Mouse (Mus musculus) neural tube, embryonic 15.5 days (tissue): ENCODE measurements at regions not wholly inside any gene's neighbourhood (a gene's known extent, or its start where the extent isn't known, plus 50 kb on each side); places are given as distances from the start of the nearest gene placed in this dataset.

Experiments used
- ATAC-seq: fragments of 200-750 bp; cut with Nextera tagmentation; 2 replicates; pipeline ENCODE4 v1.8.0; 2017; ENCODE audit warnings: mild to moderate bottlenecking, moderate TSS enrichment, moderate library complexity; ENCODE audit not compliant: low FRiP score
- H3K27ac ChIP-seq: fragments of 300-500 bp; sonication (generic); replicated peaks from 2 replicates; pipeline ENCODE4 v1.5.1; 2015; ENCODE audit warnings: mild to moderate bottlenecking, inconsistent platforms
- H3K27me3 ChIP-seq: fragments of 300-500 bp; sonication (generic); replicated peaks from 2 replicates; pipeline ENCODE4 v1.6.1; 2015; ENCODE audit warnings: inconsistent platforms
- H3K36me3 ChIP-seq: fragments of 300-500 bp; sonication (generic); 2 replicates; pipeline ENCODE4 v1.6.1; 2015; ENCODE audit warnings: inconsistent platforms
- H3K4me1 ChIP-seq: fragments of 300-500 bp; sonication (generic); 2 replicates; pipeline ENCODE4 v1.6.1; 2015; ENCODE audit warnings: inconsistent platforms
- H3K4me2 ChIP-seq: fragments of 300-500 bp; sonication (generic); 2 replicates; pipeline ENCODE4 v1.6.1; 2015; ENCODE audit warnings: inconsistent platforms, mild to moderate bottlenecking, moderate library complexity
- H3K4me3 ChIP-seq: fragments of 300-500 bp; sonication (generic); replicated peaks from 2 replicates; pipeline ENCODE4 v1.5.1; 2015; ENCODE audit warnings: mild to moderate bottlenecking, inconsistent platforms
- H3K9ac ChIP-seq: fragments of 300-500 bp; sonication (generic); replicated peaks from 2 replicates; pipeline ENCODE4 v1.6.1; 2015; ENCODE audit warnings: mild to moderate bottlenecking, inconsistent platforms
- H3K9me3 ChIP-seq: fragments of 300-500 bp; sonication (generic); replicated peaks from 2 replicates; pipeline ENCODE4 v1.6.1; 2016; ENCODE audit warnings: inconsistent platforms
- WGBS: fragments of 180-500 bp; shearing (Covaris S2); methylation state at CpG from one replicate; pipeline ENCODE4 v1.1.7; 2015; ENCODE audit warnings: mixed read lengths; 5-methylcytosine and 5-hydroxymethylcytosine counted together

- Histone ChIP-seq H3K27ac (no peak overlapping the region), H3K36me3 (no peaks in the 10 kb centered on the region), H3K9ac (no peak overlapping the region), H3K4me2 (no peak overlapping the region), H3K27me3 (no peaks in the 10 kb centered on the region), H3K9me3 (no peaks in the 10 kb centered on the region), H3K4me1 (no peaks in the 10 kb centered on the region), H3K4me3 (no peak overlapping the region)
- WGBS = 23% methylated on average over 2 of the region's 2 CpGs
- no peak for ATAC-seq
Measured at GRCm38 (mm10) chr2:11853210-11853973, 75.7 kb downstream of the Ankrd16 start.

GRCm38 (mm10) chr2:11869983-11870382 lies 92.3 kb downstream of the Ankrd16 start:
- Histone ChIP-seq H3K4me2 (no peak overlapping the region), H3K27me3 (no peaks in the 10 kb centered on the region), H3K9ac (no peak overlapping the region), H3K9me3 (no peaks in the 10 kb centered on the region), H3K36me3 (no peaks in the 10 kb centered on the region), H3K27ac (no peak overlapping the region), H3K4me3 (no peak overlapping the region), H3K4me1 (no peaks in the 10 kb centered on the region)
- 46% methylated on average over 2 of the region's 2 CpGs for WGBS
- peak; percentile 69; the same call in 1 of the 2 replicates for ATAC-seq

- H3K9me3 ChIP-seq = no peaks in the 10 kb centered on the region
- H3K27ac ChIP-seq = no peak overlapping the region
- no peaks in the 10 kb centered on the region for H3K36me3 ChIP-seq
- H3K4me1 ChIP-seq = no peaks in the 10 kb centered on the region
- no peak overlapping the region for H3K4me3 ChIP-seq
- H3K9ac ChIP-seq = no peak overlapping the region
- ATAC-seq = no peak
- no peak overlapping the region for H3K4me2 ChIP-seq
- H3K27me3 ChIP-seq = no peaks in the 10 kb centered on the region
- 55% methylated on average over 1 of the region's 1 CpGs for WGBS
Measured at GRCm38 (mm10) chr2:11880005-11880404, 102.3 kb downstream of the Ankrd16 start.

- Histone ChIP-seq H3K9ac (no peak overlapping the region), H3K36me3 (no peaks in the 10 kb centered on the region), H3K9me3 (no peaks in the 10 kb centered on the region), H3K27ac (no peak overlapping the region), H3K4me3 (no peak overlapping the region), H3K4me1 (no peaks in the 10 kb centered on the region), H3K27me3 (no peaks in the 10 kb centered on the region), H3K4me2 (no peak overlapping the region)
- WGBS = 77% methylated on average over 7 of the region's 7 CpGs
- ATAC-seq = no peak
Measured at GRCm38 (mm10) chr2:11894792-11895568, 117.3 kb downstream of the Ankrd16 start.

GRCm38 (mm10) chr2:11899698-11900660 lies 122.3 kb downstream of the Ankrd16 start:
- no peaks in the 10 kb centered on the region for H3K4me1 ChIP-seq
- H3K9me3 ChIP-seq = no peaks in the 10 kb centered on the region
- no peak overlapping the region for H3K27ac ChIP-seq
- ATAC-seq = no peak
- no peaks in the 10 kb centered on the region for H3K36me3 ChIP-seq
- no peak overlapping the region for H3K4me3 ChIP-seq
- no peak overlapping the region for H3K9ac ChIP-seq
- WGBS = 78% methylated on average over 11 of the region's 11 CpGs
- no peak overlapping the region for H3K4me2 ChIP-seq
- no peaks in the 10 kb centered on the region for H3K27me3 ChIP-seq

- 84% methylated on average over 1 of the region's 1 CpGs for WGBS
- H3K4me1 ChIP-seq = no peaks in the 10 kb centered on the region
- no peaks in the 10 kb centered on the region for H3K36me3 ChIP-seq
- no peak overlapping the region for H3K4me2 ChIP-seq
- no peak overlapping the region for H3K9ac ChIP-seq
- no peaks in the 10 kb centered on the region for H3K27me3 ChIP-seq
- H3K27ac ChIP-seq = no peak overlapping the region
- no peaks in the 10 kb centered on the region for H3K9me3 ChIP-seq
- no peak overlapping the region for H3K4me3 ChIP-seq
- ATAC-seq = no peak
Measured at GRCm38 (mm10) chr2:11914782-11915181, 137.1 kb downstream of the Ankrd16 start.

GRCm38 (mm10) chr2:11917373-11917772 lies 139.7 kb downstream of the Ankrd16 start:
- Histone ChIP-seq H3K4me3 (no peak overlapping the region), H3K4me2 (no peak overlapping the region), H3K4me1 (no peaks in the 10 kb centered on the region), H3K9me3 (no peaks in the 10 kb centered on the region), H3K27me3 (no peaks in the 10 kb centered on the region), H3K9ac (no peak overlapping the region), H3K36me3 (no peaks in the 10 kb centered on the region), H3K27ac (no peak overlapping the region)
- no peak for ATAC-seq

- no peaks in the 10 kb centered on the region for H3K9me3 ChIP-seq
- no peak overlapping the region for H3K4me2 ChIP-seq
- H3K27me3 ChIP-seq = no peaks in the 10 kb centered on the region
- no peak overlapping the region for H3K27ac ChIP-seq
- ATAC-seq = no peak
- H3K9ac ChIP-seq = no peak overlapping the region
- H3K4me3 ChIP-seq = no peak overlapping the region
- H3K4me1 ChIP-seq = no peaks in the 10 kb centered on the region
- no peaks in the 10 kb centered on the region for H3K36me3 ChIP-seq
- 87% methylated on average over 5 of the region's 5 CpGs for WGBS
Measured at GRCm38 (mm10) chr2:11918070-11918469, 140.4 kb downstream of the Ankrd16 start.

GRCm38 (mm10) chr2:11960777-11961176 lies 183.1 kb downstream of the Ankrd16 start:
- Histone ChIP-seq H3K9me3 (no peaks in the 10 kb centered on the region), H3K4me2 (no peak overlapping the region), H3K36me3 (no peaks in the 10 kb centered on the region), H3K9ac (no peak overlapping the region), H3K4me1 (no peaks in the 10 kb centered on the region), H3K4me3 (no peak overlapping the region), H3K27me3 (no peaks in the 10 kb centered on the region), H3K27ac (no peak overlapping the region)
- WGBS = 81% methylated on average over 3 of the region's 3 CpGs
- ATAC-seq = no peak

- H3K36me3 ChIP-seq = no peaks in the 10 kb centered on the region
- 58% methylated on average over 3 of the region's 3 CpGs for WGBS
- no peak for ATAC-seq
Measured at GRCm38 (mm10) chr2:11965374-11965773, 187.7 kb downstream of the Ankrd16 start.

GRCm38 (mm10) chr2:11967001-11967400 lies 189.3 kb downstream of the Ankrd16 start:
- no peaks in the 10 kb centered on the region for H3K36me3 ChIP-seq
- H3K4me1 ChIP-seq = no peaks in the 10 kb centered on the region
- no peak for ATAC-seq
- no peaks in the 10 kb centered on the region for H3K9me3 ChIP-seq
- no peak overlapping the region for H3K4me3 ChIP-seq
- no peak overlapping the region for H3K4me2 ChIP-seq
- no peak overlapping the region for H3K9ac ChIP-seq
- 79% methylated on average over 2 of the region's 2 CpGs for WGBS
- no peak overlapping the region for H3K27ac ChIP-seq
- no peaks in the 10 kb centered on the region for H3K27me3 ChIP-seq

More at GRCm38 (mm10) chr2:11965374-11965773, 187.7 kb downstream of the Ankrd16 start:
- Histone ChIP-seq H3K27ac (no peak overlapping the region), H3K27me3 (no peaks in the 10 kb centered on the region), H3K4me1 (no peaks in the 10 kb centered on the region), H3K4me2 (no peak overlapping the region), H3K9me3 (no peaks in the 10 kb centered on the region), H3K4me3 (no peak overlapping the region), H3K9ac (no peak overlapping the region)
